Mouse (Mus musculus) thymus, adult 18-20 months (tissue): Measurements from ENCODE around the gene Txndc9.
A peak's percentile ranks its signal among the peaks of the same experiment; 100 is the strongest.
"Not testable (repeated sequence)": the region's sequence is repeated elsewhere in the genome, so short reads cannot be mapped to it uniquely, and the experiment has no call there.

Experiments
- DNase-seq, 2 experiments: peaks; one replicate each; pipeline ENCODE4 v3.0.0; 2022; ENCODE audit warnings: mixed read lengths in 2 of 2

Gene Txndc9

GRCm38 (mm10) chr1:37997867-37998266 is at the start of gene Txndc9, which contains the start of gene Eif5b:
Txndc9 (minus strand) TSS chr1:37997893.
Eif5b (plus strand) TSS chr1:37998010.
- DNase-seq: peak; percentile 94

DNA sequence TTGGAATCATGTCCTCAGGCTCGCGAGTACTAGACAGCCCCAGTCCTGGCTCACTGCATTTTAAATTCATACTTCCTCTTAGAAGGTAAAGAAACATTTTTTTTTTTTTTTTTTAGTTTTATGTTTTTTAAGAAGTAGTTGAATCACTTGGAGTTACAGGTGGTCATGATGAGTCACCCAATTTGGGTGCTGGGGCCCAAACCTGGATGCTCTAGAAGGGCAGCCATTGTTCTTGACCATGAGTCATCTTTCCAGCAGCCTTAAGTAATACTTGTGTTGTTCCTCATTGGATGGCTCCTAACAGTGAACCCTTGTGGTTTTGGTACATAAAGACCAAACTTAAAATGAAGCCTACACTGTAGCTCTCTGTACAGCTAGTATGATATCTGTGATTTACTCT is 41.2 kb upstream of the Txndc9 start:
- DNase-seq: no peak

DNA sequence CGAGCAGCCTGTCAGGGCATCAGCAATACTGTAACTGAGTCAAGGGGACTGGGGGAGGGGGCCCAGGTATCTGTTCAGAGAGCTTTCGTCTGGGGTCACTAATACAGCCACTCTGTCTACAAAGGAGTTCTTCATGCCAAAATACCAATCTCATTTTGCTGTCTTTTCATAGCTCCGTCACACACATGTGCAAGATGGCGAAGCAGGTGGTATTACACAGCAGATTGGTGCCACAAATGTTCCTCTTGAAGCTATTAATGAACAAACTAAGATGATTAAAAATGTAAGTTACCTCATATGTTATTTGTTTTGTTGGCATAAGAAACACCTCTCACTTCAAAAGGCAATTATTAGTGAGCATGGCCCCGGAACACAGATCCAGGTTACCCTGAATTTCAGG is 39.7 kb upstream of the Txndc9 start:
- DNase-seq: no peak

- no peak for DNase-seq
These were observed 37.8 kb upstream of the Txndc9 start for GRCm38 (mm10) chr1:38035521-38035920.

DNA sequence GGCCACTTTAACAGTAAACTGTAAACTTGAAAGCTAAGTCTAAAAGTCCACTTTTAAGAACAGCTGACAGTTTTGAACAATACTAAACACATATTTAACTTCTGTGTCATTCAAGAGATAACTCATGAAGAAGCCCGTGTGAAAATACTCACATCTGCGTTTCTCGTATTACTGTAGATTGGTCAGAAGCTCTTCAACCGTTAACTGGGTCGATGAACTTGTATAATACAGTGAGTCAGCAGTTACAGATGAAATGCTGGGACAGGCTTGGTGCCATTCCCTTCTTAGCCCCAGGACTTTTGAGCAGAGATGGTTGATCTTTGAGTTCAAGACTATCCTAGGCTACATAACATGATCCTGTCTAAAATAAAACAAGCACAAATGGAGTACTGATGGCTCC is 33.7 kb upstream of the Txndc9 start:
- DNase-seq: no peak

- no peak for DNase-seq
These were observed 29.6 kb upstream of the Txndc9 start for GRCm38 (mm10) chr1:38027301-38027700.

- no peak for DNase-seq
These were observed 17.0 kb upstream of the Txndc9 start for GRCm38 (mm10) chr1:38014551-38015203.

- no peak for DNase-seq
These were observed 14.8 kb upstream of the Txndc9 start for GRCm38 (mm10) chr1:38012509-38012908.

DNA sequence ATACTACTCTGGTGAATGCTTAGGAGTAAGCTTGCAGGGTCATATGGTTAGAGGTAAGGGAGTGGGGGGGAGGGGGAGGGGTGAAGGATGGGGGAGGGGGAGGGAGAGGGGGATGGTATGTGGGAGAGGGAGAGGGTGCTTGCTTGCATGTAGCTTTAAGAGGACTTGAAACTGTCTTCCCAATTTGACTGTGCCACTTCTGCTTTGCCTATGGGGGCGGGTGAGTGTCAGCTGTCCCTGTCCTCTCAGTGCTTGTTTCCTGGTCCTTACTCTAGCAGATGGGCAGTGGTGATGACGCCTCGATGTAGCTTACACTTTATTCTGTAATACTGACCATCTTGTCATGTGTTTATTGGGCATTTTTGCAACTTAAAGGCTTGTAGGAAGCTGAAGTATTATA is 14.4 kb upstream of the Txndc9 start:
- DNase-seq: no peak

DNA sequence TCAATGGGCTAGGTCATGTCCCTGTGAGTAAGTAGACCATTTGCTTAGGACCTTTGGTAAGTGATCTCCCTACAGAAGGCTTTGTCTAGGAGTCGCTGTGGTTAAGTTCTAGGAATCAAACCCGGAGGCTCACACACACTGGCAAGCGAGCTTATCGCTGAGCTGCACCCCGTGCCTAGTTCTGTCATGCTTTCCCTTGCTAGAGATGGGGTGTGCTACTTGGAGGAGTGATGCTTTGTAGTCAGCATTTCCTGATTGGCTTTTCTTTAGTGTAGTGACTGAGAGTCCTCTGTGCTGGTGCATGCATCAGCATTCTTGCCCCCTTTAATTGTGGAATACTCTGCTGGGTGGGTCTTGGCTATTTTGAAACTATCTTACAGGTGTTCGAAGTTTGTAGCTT is 14.0 kb upstream of the Txndc9 start:
- no peak for DNase-seq

DNA sequence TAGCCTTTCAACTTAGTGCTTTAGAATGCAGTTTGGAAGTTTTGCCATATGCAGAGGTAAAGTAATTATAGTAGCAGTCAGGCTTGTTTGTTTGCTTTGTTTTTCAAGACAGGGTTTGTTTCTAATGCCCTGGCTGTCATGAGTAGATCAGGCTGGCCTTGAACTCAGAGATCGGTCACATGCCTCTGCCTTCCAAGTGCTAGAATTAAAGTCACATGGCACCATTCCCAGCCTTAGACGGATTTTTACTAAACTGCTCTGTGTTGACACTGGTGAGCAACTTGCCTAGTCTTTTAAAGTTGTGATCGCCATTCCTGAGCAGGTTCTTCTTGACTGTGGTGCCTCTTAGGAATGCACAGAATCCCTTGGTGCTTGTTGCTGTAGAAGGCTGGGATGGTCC is 9.0 kb upstream of the Txndc9 start:
- no peak for DNase-seq

DNA sequence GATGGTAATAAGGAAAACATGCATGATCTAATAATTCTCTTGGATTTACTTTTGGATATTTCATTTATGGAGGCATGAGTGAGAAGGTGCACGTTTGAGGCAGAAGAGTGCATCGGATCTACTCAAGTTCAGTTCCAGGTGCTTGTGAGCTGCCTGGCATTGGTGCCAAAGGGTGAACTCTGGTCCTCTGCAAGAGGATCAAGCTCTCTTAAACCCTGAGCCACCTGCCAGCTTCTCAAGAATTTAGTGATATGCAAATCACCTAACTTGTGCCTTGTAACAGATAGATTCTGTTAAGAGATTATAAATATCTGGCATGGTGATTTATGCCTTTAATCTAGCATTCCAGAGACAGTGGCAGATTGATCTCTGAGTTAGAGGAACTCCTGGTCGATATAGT is 5.4 kb upstream of the Txndc9 start:
- no peak for DNase-seq

DNA sequence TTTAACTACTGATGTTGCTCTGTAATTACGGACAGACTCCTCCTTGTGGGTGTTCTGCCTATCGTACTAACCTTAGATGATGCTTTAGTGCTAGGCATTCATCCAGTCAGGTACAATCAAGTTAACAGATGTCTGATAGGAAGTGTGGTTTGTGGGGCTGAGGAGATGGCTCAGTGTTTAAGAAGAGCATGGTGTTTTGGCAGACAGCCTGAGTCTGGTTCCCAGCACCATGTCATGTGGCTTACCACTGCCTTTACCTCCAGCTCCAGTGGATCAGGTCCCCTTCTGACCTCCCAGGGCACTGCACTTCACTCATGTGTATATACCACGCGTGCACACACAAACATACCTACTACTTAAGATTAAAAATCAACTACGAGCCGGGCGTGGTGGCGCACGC is 4.3 kb upstream of the Txndc9 start:
- DNase-seq: no peak

GRCm38 (mm10) chr1:38000844-38001243 is 3.2 kb upstream of the Txndc9 start:
- no peak for DNase-seq

- no peak for DNase-seq
These were observed 1.9 kb upstream of the Txndc9 start for GRCm38 (mm10) chr1:37999552-37999951.

DNA sequence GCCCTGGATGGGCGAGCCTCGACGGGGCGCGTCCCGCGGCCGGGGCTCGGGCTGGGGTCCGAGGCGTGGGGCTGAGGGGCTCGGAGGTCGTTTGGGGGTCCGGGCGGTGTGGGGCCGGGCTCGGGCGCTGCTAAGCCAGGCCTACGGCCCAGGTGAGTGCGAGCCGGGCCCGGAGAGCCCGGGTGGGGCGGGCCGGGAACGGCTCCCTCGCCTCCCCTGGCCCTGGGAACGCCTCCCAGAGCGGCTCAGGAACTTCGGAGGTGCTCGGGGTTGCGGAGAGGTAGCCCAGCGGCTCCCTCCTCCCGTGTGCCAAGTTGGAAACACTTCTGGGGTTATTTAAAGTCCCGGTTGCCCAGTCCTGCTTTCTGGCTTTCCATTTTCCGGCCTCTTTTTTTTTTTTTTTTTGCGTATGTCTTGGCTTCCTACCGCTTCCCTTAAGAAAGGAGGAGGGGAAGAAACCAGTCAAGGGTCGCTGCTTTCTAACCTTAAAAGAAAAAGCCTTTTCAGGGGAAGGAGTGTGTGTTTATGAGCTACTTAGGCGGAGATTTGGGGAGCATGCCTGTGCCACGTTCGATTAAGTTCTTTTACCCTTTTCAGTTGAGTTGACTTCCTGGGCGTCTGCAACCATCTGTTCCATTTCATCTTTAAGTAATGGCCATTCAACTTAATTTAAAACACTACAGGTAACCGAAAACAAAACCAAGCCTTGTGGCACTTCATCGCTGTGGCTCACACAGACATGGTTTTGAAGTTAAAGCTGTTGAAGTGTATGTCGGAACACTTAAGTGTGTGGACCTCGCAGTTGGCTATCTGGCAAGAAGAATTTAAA is 892 bp upstream of the Txndc9 start:
- no peak for DNase-seq

DNA sequence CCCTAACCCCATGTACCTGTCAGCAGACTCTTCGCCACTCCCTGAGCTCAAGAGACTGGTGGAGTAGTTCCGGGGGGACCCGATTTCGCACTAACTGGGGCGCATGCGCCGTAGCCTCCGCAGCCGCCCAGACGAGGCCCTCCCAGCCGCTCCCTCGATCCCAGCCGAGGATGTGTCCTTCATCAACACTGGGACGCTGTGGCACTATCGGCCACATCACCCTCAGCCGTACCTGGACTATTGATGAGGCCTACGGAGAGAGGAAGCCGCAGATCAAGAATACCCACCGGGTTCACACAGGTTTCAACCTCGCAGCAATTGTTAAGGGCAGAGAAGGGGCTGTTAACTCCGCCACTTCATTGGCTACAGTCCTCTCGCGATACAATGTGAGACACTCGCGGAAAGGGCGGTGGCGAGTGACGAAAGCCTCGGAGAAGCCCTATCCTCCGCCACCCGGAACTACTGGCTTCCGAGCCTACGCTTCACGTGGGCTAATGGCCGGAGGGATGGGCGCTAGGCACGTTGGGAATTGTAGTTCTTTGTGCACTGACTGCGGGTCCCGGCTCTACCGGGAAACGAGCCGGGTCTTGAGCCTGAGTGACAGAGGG is 712 bp downstream of the Txndc9 start:
- DNase-seq: peak; percentile 97 to 99

GRCm38 (mm10) chr1:37996226-37996625 is 1.5 kb downstream of the Txndc9 start:
- no peak for DNase-seq

DNA sequence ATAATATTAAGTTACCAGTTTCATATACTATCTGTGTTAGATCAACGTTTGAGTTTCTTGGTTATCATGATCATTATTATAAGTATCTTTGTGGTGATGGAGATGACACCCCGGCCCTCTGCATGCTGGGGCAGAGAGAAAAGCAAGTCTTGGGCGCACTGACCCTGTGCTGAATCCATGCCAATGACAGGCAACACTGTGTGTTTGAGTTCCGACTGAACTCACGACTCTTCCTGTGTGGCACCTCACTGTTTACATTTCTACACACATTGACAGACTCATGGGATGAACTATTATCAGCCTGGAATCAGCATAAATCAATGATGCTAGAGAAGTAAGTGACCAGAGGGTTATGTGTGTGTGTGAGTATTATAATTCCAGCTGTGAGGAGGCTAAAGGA is 9.8 kb downstream of the Txndc9 start:
- DNase-seq: no peak

- DNase-seq: no peak
These were observed 11.8 kb downstream of the Txndc9 start for GRCm38 (mm10) chr1:37985764-37986323.

- DNase-seq: no peak
These were observed 13.4 kb downstream of the Txndc9 start for GRCm38 (mm10) chr1:37984326-37984725.

- DNase-seq: no peak
These were observed 20.4 kb downstream of the Txndc9 start for GRCm38 (mm10) chr1:37977303-37977702.

- not testable (repeated sequence) for DNase-seq
These were observed 21.0 kb downstream of the Txndc9 start for GRCm38 (mm10) chr1:37976666-37977065.

DNA sequence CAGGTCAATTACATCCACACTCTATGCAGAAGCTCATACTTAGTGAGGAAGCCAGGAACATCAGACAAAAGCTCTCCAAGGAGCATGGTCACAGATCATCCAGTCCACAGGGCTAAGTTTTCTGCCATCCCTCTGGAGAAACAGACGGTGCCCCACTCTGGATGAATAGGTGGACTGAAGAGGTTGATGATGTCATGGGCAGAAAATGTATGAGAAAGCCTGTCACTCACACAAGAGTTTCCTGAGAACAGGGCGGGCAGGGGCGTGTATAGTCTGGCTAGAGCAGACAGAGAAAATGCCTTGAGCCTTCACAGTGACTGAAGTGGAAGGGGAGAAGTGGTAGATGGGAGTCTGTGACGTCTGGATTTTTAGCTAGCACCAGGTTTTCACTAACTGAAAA is 26.2 kb downstream of the Txndc9 start:
- no peak for DNase-seq
